Mouse (Mus musculus) v-Abl transformed pro-B cells (cell line): ENCODE data around the gene Tom1.

Source experiments
- in situ Hi-C, 2 experiments: fragments of 400-800 bp; cut with MboI; formaldehyde crosslinking; loops; one replicate each; pipeline ENCODE4 v1.15.1; 2025; ENCODE audit not compliant: unreplicated experiment in 2 of 2

Gene Tom1

DNA sequence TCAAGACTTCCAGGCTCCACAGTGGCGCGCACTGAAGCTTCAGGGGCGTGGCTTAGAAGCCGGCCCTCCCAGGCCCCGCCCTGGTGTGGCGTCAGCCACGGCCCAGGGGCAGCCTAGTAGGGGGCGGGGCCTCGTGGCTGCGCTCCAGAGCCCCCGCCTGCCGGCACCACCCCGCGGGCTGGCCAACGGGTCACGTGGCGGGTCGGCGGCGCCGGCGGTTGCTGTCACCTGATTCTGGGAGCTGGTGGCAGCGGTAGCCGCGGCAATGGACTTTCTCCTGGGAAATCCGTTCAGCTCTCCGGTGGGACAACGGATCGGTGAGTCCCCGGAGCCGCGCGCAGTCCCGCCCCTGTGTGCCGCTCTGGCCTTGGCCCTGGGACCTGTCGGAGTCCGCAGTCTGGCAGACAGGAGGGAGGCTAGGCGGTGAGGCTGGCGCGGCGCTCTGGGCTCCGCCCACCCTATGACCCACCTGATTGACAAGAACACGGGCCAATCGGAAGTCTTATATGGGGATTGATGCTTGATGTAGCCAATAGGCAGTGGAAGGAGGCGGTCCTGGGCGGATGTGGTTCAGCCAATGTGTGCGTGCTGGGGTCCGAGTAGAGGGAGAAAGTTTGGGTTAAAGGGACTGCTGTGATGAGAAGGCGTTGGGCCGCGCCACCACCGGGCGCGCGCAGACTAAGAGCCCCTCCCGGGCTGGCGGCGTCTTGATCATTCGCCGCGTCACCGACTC lies at the start of gene Tom1:
Tom1 (plus strand) TSS at position 195 of the 733 bp plus-strand sequence.
- in situ Hi-C loops: no loop called here

DNA sequence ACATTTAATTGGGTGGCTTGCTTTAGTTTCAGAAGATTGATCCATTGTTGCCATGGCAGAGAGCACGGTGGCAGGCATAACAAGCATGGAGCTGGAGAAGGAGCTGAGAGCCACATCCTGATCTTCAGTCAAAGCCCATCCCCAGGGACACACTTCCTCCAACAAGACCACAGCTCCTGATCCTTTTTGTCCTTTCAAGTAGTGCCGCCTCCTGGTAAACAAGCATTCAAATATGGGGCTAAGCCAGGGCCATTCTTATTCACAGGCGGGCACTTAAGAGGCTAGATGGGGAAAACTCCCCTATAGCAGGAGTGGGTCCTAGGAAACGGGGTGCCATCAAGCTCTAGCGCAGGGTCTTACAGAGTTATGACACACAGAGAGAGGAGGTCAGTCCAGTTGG lies 46.1 kb upstream of the Tom1 start:
- in situ Hi-C loops: no loop called here

DNA sequence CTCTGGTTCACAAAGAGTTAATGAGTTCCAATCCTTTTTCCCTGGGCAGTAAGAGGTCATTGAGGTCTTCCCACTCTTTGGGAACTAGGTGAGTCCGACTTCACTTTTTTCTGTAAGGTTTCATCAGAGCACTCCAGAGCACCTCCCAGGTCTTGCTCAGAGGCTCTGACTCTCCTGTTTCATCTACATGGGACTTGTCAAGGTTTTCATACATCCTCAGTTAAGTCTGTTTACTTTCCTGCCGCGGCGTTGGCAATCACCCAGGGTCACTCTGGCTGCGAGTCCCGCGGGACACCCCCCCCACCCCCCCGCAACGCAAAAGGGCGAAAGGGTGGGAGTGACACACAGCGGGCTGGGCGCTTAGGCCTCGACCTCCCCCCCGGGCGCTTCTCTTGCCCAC lies 43.5 kb upstream of the Tom1 start:
- in situ Hi-C loops: loop anchor here in 1 of 2 experiments (10.0 kb wide), 1 partner anchor 115 kb away; the partner anchor contains the start of gene Mcm5

DNA sequence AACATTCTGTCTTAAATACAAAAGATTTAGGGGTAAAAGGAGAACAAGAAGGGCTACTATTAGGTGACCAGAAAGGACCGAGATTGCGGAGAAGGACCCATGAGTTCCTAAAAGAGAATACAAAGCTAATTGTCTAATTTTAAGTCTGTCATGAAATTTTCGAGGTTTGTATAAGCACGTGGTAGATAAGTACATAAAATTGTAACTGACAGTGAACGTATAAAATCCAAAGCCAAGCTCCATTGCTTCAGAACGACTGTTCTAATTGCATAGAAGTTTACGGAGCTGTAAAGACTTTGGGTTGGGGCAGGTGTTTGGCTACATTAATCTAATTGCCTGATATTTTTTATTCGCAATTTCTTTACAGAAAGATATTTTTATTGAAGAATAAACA lies 40.4 kb upstream of the Tom1 start, which contains the start of gene Hmgxb4:
Hmgxb4 (plus strand) TSS at position 276 of the 394 bp plus-strand sequence.
- in situ Hi-C loops: loop anchor here in 1 of 2 experiments (10.0 kb wide), 1 partner anchor 112 kb away; the partner anchor contains the start of gene Mcm5

DNA sequence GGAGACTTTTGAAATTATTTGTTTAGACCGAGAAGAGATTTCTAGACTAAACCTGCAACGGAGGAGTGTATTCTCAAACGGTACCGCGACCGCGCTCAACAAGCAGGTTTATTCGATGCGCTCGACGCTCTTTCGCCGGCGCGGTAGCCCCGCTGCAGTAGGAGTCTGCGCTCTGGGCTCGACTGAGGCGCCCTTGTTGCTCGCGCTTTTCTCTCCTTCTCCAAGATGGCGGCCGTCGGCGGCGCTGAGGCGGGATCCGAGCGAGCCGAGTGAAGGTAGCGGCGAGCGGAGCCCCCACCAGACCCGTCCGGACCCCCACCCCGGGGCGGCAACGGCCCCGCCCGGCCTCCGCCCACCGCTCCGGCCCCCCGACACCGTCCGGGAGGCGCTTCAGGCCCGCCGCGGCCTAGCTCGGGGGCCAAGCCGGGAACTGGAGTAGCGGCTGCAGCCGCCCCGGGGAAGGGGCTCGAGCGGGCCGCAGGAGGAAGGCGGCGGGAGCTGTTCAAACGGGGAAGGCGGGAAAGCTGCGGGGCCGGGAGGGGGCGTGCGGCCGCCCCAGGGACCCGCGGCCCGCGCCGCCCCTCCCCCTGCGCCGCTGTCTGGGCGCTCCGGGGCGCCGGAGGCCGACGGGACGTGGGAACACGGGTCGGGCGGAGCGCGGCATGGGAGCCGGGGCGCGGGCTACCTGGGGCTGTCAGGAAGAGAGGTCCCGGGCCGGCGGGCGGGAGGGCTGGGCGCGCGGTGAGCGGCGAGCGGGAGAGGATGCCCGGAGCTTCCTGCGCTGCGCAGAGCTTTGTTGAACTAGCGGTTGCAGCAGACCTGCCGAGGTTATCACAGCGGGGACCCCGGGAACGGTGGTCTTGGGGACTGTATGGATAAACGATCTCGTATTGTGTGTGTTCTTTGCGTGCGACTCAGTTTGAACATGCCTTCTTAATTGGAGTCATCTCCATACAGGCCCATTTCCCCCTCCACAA lies 39.7 kb upstream of the Tom1 start:
- in situ Hi-C loops: loop anchor here in 1 of 2 experiments (10.0 kb wide), 1 partner anchor 111 kb away; the partner anchor contains the start of gene Mcm5

DNA sequence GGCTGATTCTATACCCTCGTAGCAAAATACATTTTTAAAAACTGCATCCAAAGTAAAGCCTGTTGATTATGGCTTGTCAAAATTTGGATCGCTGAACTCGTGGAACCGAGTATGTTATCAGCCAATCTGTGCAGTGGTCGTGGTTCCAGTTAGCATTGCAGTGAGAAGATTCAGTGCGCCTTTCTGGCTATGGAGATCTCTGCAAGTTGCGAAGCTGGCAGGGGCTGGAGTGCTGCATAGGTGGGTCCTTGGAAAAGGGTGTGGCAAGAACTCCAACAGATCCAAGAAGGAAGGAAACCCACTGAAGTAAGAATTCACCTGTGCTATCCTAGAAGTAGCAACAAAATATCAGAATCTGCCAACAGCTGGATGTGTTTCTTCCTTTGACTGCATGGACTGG lies 39.0 kb upstream of the Tom1 start:
- in situ Hi-C loops: loop anchor here in 1 of 2 experiments (10.0 kb wide), 1 partner anchor 110 kb away; the partner anchor contains the start of gene Mcm5

DNA sequence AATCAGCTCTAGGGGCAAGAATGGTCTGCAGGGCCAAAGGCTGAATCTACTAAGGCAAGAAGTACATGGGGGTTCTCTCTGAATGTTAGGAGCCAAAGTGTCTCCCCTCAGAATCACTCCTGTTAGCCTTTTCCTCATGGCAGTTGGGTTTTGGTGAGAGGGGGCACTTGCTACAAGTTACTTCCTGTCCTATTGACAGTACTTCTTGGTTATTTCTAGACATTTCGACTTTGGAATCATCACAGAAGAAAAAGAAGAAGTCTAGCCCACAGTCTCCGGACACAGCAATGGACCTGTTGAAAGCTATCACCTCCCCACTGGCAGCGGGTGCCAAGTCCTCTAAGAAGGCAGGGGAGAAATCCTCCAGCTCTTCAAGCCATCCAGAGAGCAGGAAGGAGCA lies 33.1 kb upstream of the Tom1 start:
- in situ Hi-C loops: no loop called here

DNA sequence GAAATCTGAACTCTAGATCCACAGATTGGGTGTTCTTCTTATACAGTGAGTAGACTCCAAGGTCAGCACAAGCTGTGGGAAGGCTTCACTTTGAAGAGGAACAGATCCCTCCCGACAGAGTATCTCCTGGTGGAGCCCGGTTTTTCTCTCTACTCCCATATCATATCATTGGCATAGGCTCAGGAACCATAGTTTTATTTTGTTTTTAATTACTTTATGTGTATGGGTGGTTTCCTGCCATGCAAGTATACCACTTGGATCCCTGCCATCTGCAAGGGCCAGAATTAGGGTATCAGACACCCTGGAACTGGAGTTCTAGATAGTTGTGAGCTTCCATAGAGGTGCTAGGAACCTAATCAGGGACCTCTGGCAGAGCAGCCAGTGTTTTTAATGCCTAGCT lies 24.7 kb upstream of the Tom1 start:
- in situ Hi-C loops: no loop called here

DNA sequence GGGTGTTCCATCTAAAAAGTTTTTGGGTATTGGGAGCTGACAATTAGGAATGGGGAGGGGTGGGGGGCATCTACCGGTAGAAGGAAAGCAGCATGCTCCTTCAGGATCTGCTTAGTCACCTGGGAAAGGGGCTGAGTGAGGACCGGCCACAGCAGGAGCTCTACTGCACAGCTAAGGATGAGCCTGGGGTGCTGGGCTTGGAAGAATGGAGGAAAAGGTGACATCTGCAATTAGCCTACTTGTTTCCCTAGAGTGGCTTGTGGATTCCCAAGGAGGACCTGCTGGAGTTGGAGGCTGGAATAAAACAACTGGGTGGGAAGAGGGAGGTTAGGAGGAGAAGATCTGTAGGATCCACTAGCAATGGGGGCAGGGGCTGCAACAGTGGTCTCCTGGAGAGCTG lies 19.9 kb upstream of the Tom1 start:
- in situ Hi-C loops: no loop called here

DNA sequence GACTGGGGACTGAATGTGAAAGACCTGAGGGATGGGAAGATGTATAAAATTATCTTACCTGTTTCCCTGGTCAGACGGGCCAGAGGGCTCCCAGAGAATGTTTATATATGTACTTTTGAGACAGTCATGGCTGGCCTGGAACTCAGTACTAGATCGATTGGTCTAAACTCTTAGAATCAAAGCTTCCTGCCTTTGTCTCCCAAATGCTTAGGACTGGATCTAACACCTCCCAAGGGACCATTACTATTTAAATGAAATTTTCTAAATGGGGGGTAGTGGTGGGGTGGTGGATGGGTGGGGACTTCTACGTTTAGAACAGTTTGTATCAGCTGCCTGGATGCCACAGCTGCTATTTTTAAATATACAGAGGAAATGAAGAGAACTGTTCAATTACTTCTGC lies 19.5 kb upstream of the Tom1 start:
- in situ Hi-C loops: no loop called here

DNA sequence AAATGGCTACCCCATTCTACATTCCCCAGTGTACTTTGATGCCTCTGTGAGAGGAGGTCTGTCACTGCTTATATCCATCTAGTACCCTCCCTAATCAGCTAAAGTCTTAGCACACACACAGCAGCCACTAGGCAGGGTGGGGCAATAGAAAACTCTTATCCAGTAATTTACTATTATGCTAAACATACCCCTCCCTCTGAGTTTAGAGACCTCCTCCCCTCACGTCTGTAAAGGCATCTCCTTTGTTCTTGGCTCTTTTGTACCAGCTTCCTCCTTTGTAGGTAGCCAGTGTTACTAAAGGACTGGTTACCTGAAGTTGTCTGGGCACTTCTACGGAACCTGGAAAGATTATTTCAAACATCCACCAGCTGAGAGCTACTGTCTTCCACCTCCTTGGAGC lies 17.5 kb upstream of the Tom1 start:
- in situ Hi-C loops: no loop called here

DNA sequence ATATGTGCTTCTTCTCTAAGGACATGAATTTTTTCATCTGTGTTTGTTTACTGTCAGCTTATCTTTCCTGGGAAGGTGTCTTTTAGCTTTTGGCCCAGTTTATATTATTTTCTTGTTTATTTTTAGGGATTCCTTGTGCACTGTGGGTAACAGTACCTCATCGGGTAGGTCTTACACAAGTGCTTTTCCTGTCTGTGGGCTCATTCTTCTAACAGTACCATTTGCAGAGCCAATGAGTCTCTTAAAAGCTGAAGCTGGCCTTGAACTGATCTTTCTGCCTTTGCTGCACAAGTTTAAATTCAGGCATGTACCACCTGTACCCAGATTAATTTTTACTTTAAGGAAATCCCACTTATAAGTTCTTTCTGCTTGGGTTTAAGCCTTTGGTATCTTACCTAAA lies 17.1 kb upstream of the Tom1 start:
- in situ Hi-C loops: no loop called here

DNA sequence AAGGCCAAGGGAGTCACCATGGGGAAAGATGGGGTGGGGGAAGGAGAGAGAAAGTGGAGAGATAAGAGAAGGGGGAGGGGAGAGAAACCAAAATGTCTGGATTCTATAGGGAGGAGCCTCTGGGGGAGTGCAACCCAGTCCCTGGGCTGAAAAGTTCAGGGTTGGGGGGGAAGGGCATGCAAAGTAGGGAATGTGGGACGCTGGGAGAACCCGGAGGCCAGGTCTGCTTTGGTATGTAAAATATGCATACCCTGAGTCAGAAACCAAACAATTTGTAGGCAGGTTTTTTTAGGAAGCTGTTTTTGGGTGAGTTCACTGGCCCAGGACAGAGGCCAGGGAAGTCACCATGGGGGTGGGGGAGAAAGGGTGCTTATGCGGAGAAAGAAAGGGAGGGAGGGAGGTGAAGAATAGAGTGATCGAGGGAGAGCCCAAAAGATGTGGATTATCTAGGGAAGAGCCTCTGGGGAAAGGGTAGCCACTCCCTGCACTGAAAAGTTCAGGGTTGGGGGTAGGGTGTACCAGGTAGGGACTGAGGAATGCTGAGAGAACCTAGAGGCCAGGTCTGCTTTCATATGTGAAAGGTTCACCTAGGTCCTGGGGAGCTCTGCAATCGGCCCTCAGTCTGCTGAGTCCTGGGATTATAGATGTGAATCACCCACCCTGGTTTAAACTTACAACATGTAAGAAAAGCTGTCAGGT lies 15.1 kb upstream of the Tom1 start:
- in situ Hi-C loops: no loop called here

DNA sequence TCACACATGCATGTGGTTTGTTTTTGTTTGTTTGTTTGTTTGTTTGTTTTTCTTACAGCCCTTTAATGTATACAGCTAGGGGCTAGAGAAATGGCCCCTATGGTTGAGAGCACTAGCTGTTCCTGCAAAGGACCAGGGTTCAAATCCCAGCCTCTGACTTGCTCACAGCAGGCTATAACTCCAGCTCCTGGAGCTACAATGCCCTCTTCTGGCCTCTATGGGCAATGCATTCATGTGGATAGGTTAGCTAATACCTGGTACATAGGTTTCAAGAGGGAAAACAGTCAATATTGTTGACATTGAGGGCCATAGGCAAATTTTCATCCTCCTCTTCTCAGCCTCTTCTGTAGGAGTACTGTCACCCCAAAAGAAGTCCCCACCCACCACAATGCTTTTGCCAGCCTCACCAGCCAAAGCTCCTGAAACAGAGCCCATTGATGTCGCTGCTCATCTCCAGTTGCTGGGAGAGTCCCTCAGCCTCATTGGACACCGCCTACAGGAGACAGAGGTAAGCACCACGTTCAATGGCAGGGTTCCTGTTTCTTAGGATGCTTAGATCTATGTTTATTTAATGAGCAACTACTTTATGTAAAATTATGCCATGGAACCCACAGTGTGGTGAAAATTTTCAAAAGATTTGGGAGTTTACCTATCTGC lies 9.7 kb upstream of the Tom1 start:
- in situ Hi-C loops: no loop called here

DNA sequence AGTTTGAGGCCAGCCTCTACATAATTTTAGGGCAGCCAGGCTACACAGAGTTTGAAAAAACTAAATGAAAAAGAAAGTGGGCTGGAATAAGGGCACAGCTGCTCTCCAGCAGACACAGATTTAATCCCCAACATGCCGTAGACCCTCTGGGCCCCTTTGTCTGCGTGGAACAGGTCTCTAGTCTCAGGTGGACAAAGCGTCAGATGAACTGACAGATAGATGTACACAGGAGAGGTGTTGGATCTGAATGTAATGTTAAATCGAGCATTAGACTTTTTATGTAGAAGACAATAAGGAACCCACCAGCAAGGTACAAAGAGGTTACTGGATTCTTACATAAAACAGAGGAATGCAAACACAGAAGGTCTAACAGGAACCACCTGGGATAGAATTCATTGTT lies 7.7 kb upstream of the Tom1 start:
- in situ Hi-C loops: no loop called here

DNA sequence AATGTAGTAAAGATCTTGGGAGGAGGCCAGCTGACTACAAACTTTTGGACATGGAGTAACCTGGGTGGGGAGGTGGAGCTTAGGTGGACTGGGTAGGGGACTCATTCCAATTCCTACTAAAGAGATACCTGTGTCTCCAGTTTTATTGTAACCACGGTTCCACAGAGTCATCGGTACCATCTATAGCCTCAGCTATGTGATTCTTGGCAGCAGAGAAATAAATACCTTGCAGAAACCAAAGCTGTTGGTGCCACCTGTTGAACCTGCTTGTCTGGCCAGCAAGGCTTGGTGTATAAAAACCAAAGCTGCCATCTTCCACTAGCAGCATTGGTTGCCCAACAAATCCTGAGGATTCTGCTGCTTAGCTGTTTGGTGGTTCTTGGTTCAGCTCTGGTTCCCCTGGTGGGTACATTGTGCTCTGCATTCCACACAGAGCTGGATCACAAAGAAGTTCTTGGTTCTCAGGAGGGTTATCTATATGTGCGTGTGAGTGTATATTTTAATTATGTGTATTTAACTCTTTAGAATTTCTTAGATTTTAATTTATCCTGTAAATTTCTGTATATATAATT lies 3.0 kb upstream of the Tom1 start:
- in situ Hi-C loops: no loop called here

DNA sequence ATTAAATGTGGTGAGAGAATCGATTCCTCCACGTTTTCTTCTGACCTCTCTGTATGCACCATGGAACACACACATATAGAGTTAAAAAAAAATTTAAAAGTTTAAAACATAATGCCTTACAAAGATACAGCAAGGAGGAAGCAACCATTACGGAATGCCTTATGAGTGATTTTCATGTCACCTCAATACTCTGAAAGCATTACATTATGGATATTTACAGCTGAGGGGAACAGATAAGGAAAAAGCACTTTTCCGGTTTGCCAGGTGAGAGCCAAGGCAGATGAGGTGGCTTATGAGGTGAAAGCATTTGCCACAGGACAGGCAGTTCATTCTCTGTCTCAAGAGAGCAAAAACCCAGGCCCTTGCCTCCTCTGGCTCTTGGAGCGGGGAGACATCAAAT lies 544 bp upstream of the Tom1 start:
- in situ Hi-C loops: no loop called here

DNA sequence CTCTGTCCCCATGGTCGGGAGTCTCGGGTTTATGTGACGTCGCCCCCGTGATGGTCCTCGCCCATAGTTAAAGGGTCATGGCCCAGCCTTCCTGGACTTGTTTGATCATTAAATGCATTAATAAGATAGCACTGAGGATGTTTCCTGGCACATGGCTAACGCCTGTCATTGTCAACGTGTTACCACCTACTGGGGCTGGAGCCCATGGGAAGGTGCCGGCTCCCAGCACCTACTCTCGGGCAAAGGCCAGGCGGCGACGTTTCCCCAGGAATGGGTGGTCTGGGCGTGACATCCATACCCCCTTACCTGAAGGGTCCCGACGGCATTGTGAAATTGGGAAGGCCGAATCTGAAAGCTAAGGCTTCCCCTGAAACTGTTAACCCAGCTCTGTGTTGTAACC lies 780 bp downstream of the Tom1 start:
- in situ Hi-C loops: no loop called here

DNA sequence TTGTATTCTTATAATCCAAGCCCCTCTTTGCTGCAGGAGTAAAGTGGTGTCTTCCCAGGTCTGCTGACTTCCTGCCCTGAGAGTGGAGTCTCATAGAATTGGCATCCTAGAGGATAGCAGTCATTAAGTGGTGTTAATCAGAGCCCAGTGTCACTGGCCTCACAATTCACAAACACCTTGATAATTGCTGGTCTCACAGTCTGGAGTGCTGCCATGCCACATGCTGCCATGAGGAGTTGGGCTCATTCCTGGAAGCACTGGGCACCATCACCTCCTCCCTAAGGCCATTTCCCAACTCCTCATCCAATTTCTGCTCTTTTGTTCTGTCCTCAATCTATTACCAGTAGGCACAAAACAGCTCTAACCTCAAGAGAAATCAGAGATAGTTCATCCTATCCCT lies 2.1 kb downstream of the Tom1 start:
- in situ Hi-C loops: no loop called here

DNA sequence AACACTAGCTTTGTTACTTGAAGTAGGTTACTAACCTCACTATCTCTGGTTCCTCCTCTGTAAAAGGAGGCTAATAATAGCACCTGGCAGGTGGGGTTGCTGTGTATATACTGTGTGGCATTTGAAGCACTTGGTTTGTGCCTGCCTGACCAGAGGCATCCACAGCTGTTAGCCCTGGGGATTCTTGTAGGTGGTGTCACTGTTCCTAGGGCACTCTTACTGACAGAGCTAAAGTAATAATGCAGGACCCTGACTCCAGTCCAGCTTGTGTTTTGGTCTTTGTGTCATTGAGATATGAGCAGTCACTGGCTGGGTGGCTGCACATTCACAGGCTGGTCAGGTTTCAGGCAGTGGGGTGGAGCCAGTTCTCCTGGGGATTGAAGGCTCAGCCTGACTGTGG lies 5.0 kb downstream of the Tom1 start:
- in situ Hi-C loops: no loop called here
